Mouse (Mus musculus) liver, postnatal 0 days (tissue): ENCODE results near the gene Stk4.

Experiments used
- CTCF ChIP-seq: sonication (generic); IDR thresholded peaks from 2 replicates; pipeline ENCODE4 v1.5.1; 2016; ENCODE audit warnings: antibody characterized with exemption, low read depth
- EP300 ChIP-seq: IDR thresholded peaks from 2 replicates; pipeline ENCODE4 v1.6.1; 2016; ENCODE audit warnings: antibody characterized with exemption, low read depth, mild to moderate bottlenecking

DNA sequence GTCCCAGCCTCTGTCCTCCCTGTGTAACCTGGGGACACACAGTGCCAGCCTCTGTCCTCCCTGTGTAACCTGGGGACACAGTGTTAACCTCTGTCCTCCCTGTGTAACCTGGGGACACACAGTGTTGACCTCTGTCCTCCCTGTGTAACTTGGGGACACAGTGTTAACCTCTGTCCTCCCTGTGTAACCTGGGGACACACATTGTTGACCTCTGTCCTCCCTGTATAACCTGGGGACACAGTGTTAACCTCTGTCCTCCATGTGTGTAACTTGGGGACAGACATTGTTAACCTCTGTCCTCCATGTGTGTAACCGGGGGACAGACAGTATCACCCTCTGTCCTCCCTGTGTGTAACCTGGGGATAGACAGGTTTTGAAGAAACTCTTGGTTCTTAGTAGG lies 61.5 kb downstream of the Stk4 start:
- TF ChIP-seq CTCF: no peak
- no peak for TF ChIP-seq EP300
